Mouse (Mus musculus): ENCODE measurements around the gene Chrna1.

DNA sequence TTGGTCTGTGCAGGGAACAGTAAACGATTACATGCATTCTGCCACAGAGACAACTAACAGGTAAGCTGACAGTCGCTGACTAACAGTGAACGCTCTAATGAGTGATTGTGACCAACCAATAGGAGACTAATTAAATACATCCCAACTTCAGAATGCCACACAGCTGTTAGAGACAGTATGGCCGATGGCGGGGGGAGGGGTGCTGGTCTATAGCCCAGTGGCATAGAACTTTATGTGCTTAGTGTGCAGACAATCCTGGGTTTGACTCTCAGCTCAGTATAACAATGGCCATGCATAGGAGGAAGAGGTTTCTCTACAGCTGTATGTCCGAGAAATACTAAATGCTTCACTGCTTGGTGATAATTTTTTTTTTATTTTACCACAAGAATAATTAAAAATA, 57.8 kb downstream of the Chrna1 start:
- TF ChIP-seq POLR2A (IDR thresholded peaks at IDR 0.05; ENCODE audit: insufficient read length, low read depth) (no peak), TCF3 (IDR thresholded peaks at IDR 0.05; ENCODE audit: insufficient read length, low read depth) (no peak), USF1 (IDR thresholded peaks at IDR 0.05; ENCODE audit: low read depth) (no peak), SRF (IDR thresholded peaks at IDR 0.05; ENCODE audit: control insufficient read depth, insufficient read length, low read depth) (no peak)

Data from myocyte (in vitro differentiated cells).